Mouse (Mus musculus): ENCODE results near the gene Syt14. TPM values are rescaled to one million over a fixed set of nuclear protein-coding genes. Genes with fewer than 3 reads are reported as not detected.

The Syt14 gene
- total and polyA plus RNA-seq, 3 experiments: 0.16 TPM; not detected in 2

- H3K4me1 ChIP-seq (ENCODE audit: insufficient read depth, low read depth, low read length): no peaks in the 10 kb centered on the region
- H3K27me3 ChIP-seq (ENCODE audit: insufficient read depth, low read length): no peaks in the 10 kb centered on the region
- no peak for ATAC-seq (ENCODE audit: extremely low read depth, insufficient number of reproducible peaks, low FRiP score, poor library complexity, severe bottlenecking)
- no peak overlapping the region for H3K4me3 ChIP-seq (ENCODE audit: low read depth, low read length)
- TF ChIP-seq CTCF (IDR thresholded peaks at IDR 0.05; ENCODE audit: low read depth, low read length): no peak
- TF ChIP-seq GATA1 (IDR thresholded peaks at IDR 0.05; ENCODE audit: borderline replicate concordance, low read length): no peak
- TF ChIP-seq TAL1 (conservative IDR thresholded peaks at IDR 0.05; ENCODE audit: low read depth, low read length): no peak
- H3K36me3 ChIP-seq (replicated peaks): no peaks in the 10 kb centered on the region
- DNase-seq (ENCODE audit: low spot score): no peak
- H3K9me3 ChIP-seq (replicated peaks): peaks cover 10% of the 10 kb centered on the region
Observed at GRCm38 (mm10) chr1:192880130-192880529, 155.4 kb downstream of the Syt14 start.

- H3K9me3 ChIP-seq (replicated peaks): peaks cover 10% of the 10 kb centered on the region; the same call in 1 of the 2 replicates
Observed at GRCm38 (mm10) chr1:192879086-192879580, 156.4 kb downstream of the Syt14 start.

GRCm38 (mm10) chr1:192872841-192873240, 162.7 kb downstream of the Syt14 start:
- DNase-seq (ENCODE audit: low spot score): no peak
- H3K4me3 ChIP-seq (ENCODE audit: low read depth, low read length): no peak overlapping the region
- peaks cover 21% of the 10 kb centered on the region for H3K9me3 ChIP-seq (replicated peaks)
- ATAC-seq (ENCODE audit: extremely low read depth, insufficient number of reproducible peaks, low FRiP score, poor library complexity, severe bottlenecking): no peak
- no peaks in the 10 kb centered on the region for H3K4me1 ChIP-seq (ENCODE audit: insufficient read depth, low read depth, low read length)
- H3K27me3 ChIP-seq (ENCODE audit: insufficient read depth, low read length): no peaks in the 10 kb centered on the region
- H3K36me3 ChIP-seq (replicated peaks): no peaks in the 10 kb centered on the region
- TF ChIP-seq CTCF (IDR thresholded peaks at IDR 0.05; ENCODE audit: low read depth, low read length) (no peak), POLR2AphosphoS5 (IDR thresholded peaks at IDR 0.05; ENCODE audit: insufficient replicate concordance, low read depth, low read length) (no peak), GATA1 (IDR thresholded peaks at IDR 0.05; ENCODE audit: borderline replicate concordance, low read length) (no peak), TAL1 (conservative IDR thresholded peaks at IDR 0.05; ENCODE audit: low read depth, low read length) (no peak), GATA2 (IDR thresholded peaks at IDR 0.05; ENCODE audit: borderline replicate concordance, low read depth, low read length) (no peak)

More at GRCm38 (mm10) chr1:192879086-192879580, 156.4 kb downstream of the Syt14 start:
- no peak overlapping the region for H3K4me3 ChIP-seq (ENCODE audit: low read depth, low read length)
- DNase-seq (ENCODE audit: low spot score) (no peak), ATAC-seq (ENCODE audit: extremely low read depth, insufficient number of reproducible peaks, low FRiP score, poor library complexity, severe bottlenecking) (no peak)
- H3K36me3 ChIP-seq (replicated peaks): no peaks in the 10 kb centered on the region
- no peaks in the 10 kb centered on the region for H3K4me1 ChIP-seq (ENCODE audit: insufficient read depth, low read depth, low read length)
- no peaks in the 10 kb centered on the region for H3K27me3 ChIP-seq (ENCODE audit: insufficient read depth, low read length)
- TF ChIP-seq POLR2AphosphoS5 (IDR thresholded peaks at IDR 0.05; ENCODE audit: insufficient replicate concordance, low read depth, low read length) (no peak), GATA1 (IDR thresholded peaks at IDR 0.05; ENCODE audit: borderline replicate concordance, low read length) (no peak), GATA2 (IDR thresholded peaks at IDR 0.05; ENCODE audit: borderline replicate concordance, low read depth, low read length) (no peak), TAL1 (conservative IDR thresholded peaks at IDR 0.05; ENCODE audit: low read depth, low read length) (no peak), CTCF (IDR thresholded peaks at IDR 0.05; ENCODE audit: low read depth, low read length) (no peak)

- ATAC-seq (ENCODE audit: extremely low read depth, insufficient number of reproducible peaks, low FRiP score, poor library complexity, severe bottlenecking): no peak
- no peaks in the 10 kb centered on the region for H3K36me3 ChIP-seq (replicated peaks)
Observed at GRCm38 (mm10) chr1:192869761-192870160, 165.8 kb downstream of the Syt14 start.

DNA sequence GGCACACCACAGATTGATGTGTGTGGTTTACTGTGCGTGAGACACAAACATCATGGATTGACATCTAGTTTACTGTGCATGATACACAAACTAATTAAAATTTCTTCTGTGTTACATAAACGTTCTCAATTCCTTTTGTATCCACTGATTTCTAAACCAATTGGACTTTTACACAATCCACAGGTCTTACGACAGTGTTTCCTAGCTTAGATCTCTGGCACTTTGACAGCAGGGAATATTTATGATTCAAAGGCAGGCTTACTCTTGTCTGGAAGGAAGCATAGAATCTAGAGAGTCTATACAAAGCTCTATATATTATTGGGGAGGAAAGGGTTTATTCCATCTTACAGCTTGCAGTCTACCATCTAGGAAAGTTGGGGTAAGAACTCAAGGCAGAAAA, 171.1 kb downstream of the Syt14 start:
- H3K9me3 ChIP-seq (replicated peaks): peaks cover 11% of the 10 kb centered on the region
- DNase-seq (ENCODE audit: low spot score): no peak
- no peak for ATAC-seq (ENCODE audit: extremely low read depth, insufficient number of reproducible peaks, low FRiP score, poor library complexity, severe bottlenecking)
- no peaks in the 10 kb centered on the region for H3K36me3 ChIP-seq (replicated peaks)
- TF ChIP-seq TAL1 (conservative IDR thresholded peaks at IDR 0.05; ENCODE audit: low read depth, low read length) (no peak), GATA1 (IDR thresholded peaks at IDR 0.05; ENCODE audit: borderline replicate concordance, low read length) (no peak), GATA2 (IDR thresholded peaks at IDR 0.05; ENCODE audit: borderline replicate concordance, low read depth, low read length) (no peak), CTCF (IDR thresholded peaks at IDR 0.05; ENCODE audit: low read depth, low read length) (no peak), POLR2AphosphoS5 (IDR thresholded peaks at IDR 0.05; ENCODE audit: insufficient replicate concordance, low read depth, low read length) (no peak)
- no peak overlapping the region for H3K4me3 ChIP-seq (ENCODE audit: low read depth, low read length)
- H3K4me1 ChIP-seq (ENCODE audit: insufficient read depth, low read depth, low read length): no peaks in the 10 kb centered on the region
- no peaks in the 10 kb centered on the region for H3K27me3 ChIP-seq (ENCODE audit: insufficient read depth, low read length)

More at GRCm38 (mm10) chr1:192869761-192870160, 165.8 kb downstream of the Syt14 start:
- Histone ChIP-seq H3K27me3 (ENCODE audit: insufficient read depth, low read length) (no peaks in the 10 kb centered on the region), H3K4me3 (ENCODE audit: low read depth, low read length) (no peak overlapping the region), H3K4me1 (ENCODE audit: insufficient read depth, low read depth, low read length) (no peaks in the 10 kb centered on the region), H3K9me3 (replicated peaks) (peaks cover 23% of the 10 kb centered on the region)
- no peak for DNase-seq (ENCODE audit: low spot score)
- TF ChIP-seq POLR2AphosphoS5 (IDR thresholded peaks at IDR 0.05; ENCODE audit: insufficient replicate concordance, low read depth, low read length): no peak
- no peak for TF ChIP-seq GATA1 (IDR thresholded peaks at IDR 0.05; ENCODE audit: borderline replicate concordance, low read length)
- TF ChIP-seq CTCF (IDR thresholded peaks at IDR 0.05; ENCODE audit: low read depth, low read length): no peak
- no peak for TF ChIP-seq TAL1 (conservative IDR thresholded peaks at IDR 0.05; ENCODE audit: low read depth, low read length)
- TF ChIP-seq GATA2 (IDR thresholded peaks at IDR 0.05; ENCODE audit: borderline replicate concordance, low read depth, low read length): no peak

- Histone ChIP-seq H3K36me3 (replicated peaks) (no peaks in the 10 kb centered on the region), H3K27me3 (ENCODE audit: insufficient read depth, low read length) (no peaks in the 10 kb centered on the region), H3K4me1 (ENCODE audit: insufficient read depth, low read depth, low read length) (no peaks in the 10 kb centered on the region), H3K4me3 (ENCODE audit: low read depth, low read length) (no peak overlapping the region), H3K9me3 (replicated peaks) (peaks cover 15% of the 10 kb centered on the region)
- ATAC-seq (ENCODE audit: extremely low read depth, insufficient number of reproducible peaks, low FRiP score, poor library complexity, severe bottlenecking) (no peak), DNase-seq (ENCODE audit: low spot score) (no peak)
- no peak for TF ChIP-seq TAL1 (conservative IDR thresholded peaks at IDR 0.05; ENCODE audit: low read depth, low read length)
- TF ChIP-seq CTCF (IDR thresholded peaks at IDR 0.05; ENCODE audit: low read depth, low read length): no peak
- no peak for TF ChIP-seq GATA2 (IDR thresholded peaks at IDR 0.05; ENCODE audit: borderline replicate concordance, low read depth, low read length)
Observed at GRCm38 (mm10) chr1:192861305-192861960, 174.1 kb downstream of the Syt14 start.

All from G1E (cell line).